Mouse (Mus musculus) heart, embryonic 13.5 days (tissue): ENCODE data around the gene Fam161a. TPM values are rescaled to one million over a fixed set of nuclear protein-coding genes. Genes with fewer than 3 reads are reported as not detected.

Experiments
- ATAC-seq: fragments of 200-750 bp; cut with Nextera tagmentation; 2 replicates; pipeline ENCODE4 v1.8.0; 2017; ENCODE audit warnings: moderate TSS enrichment; ENCODE audit not compliant: insufficient number of reproducible peaks, low FRiP score, low TSS enrichment; ENCODE audit errors: extremely low read depth
- H3K27ac ChIP-seq: fragments of 300-500 bp; sonication (generic); replicated peaks from 2 replicates; pipeline ENCODE4 v1.5.1; 2015; ENCODE audit warnings: moderate library complexity, mild to moderate bottlenecking, inconsistent platforms
- H3K27me3 ChIP-seq: fragments of 300-500 bp; sonication (generic); replicated peaks from 2 replicates; pipeline ENCODE4 v1.6.1; 2015; ENCODE audit warnings: mild to moderate bottlenecking, inconsistent platforms
- H3K36me3 ChIP-seq: fragments of 300-500 bp; sonication (generic); 2 replicates; pipeline ENCODE4 v1.6.1; 2015; ENCODE audit warnings: mild to moderate bottlenecking, inconsistent platforms
- H3K4me1 ChIP-seq: fragments of 300-500 bp; sonication (generic); 2 replicates; pipeline ENCODE4 v1.6.1; 2015; ENCODE audit warnings: inconsistent platforms
- H3K4me2 ChIP-seq: fragments of 300-500 bp; sonication (generic); 2 replicates; pipeline ENCODE4 v1.6.1; 2015; ENCODE audit warnings: inconsistent platforms, mild to moderate bottlenecking, moderate library complexity
- H3K4me3 ChIP-seq: fragments of 300-500 bp; sonication (generic); 2 replicates; pipeline ENCODE4 v1.5.1; 2015; ENCODE audit warnings: moderate library complexity, mild to moderate bottlenecking, inconsistent platforms
- H3K9ac ChIP-seq: fragments of 300-500 bp; sonication (generic); 2 replicates; pipeline ENCODE4 v1.6.1; 2015; ENCODE audit warnings: inconsistent platforms, mild to moderate bottlenecking, moderate library complexity
- H3K9me3 ChIP-seq: fragments of 300-500 bp; sonication (generic); 2 replicates; pipeline ENCODE4 v1.6.1; 2016; ENCODE audit warnings: inconsistent platforms
- whole genome bisulfite sequencing: fragments of 180-500 bp; shearing (Covaris S2); methylation state at CpG from one replicate; pipeline ENCODE4 v1.1.7; 2015; ENCODE audit warnings: mixed read lengths; 5-methylcytosine and 5-hydroxymethylcytosine counted together
- polyA plus RNA-seq: library from polyadenylated mRNA; unstranded; fragments of >200 nt; fragmentation: Nextera tagmentation; extraction: Ambion mirVana; gene quantifications from 2 replicates; pipeline ENCODE4 v1.2.1, GENCODE M21; 2015

Gene Fam161a
- polyA plus RNA-seq, 1 experiment from 2014 or later: 0.99 TPM

DNA sequence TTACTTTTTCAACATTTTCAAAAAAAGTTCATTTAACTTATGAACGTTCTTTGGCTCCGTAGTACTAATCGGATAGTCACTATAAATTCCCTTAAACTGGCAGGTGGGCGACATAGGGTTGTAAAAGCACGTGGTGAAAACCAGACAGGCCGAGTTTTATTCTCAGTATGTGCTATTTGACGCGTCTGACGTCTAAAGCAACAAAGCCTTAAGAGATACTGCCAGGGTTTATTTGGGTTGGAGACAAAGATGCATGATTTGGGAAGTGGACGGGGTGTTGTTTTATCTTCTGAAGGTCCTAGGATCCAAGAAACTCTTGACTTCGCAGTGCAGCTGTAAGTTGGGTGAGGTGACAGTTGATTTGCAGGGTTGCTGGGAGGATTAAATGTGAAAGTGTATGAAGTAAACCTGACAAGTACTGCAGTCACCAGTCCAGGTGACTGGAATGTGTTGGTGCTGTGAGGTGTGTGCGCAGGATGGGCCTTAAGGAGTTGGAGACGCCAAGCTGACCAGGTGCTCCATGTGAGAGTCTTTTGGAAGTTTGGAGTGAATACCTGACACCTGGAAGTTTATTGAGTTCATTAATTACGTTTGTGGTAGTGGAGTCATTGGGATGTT is 16.0 kb upstream of the Fam161a start:
- H3K27ac ChIP-seq: peak overlapping the region; percentile 92; the same call in 1 of the 2 replicates
- peak overlapping the region; percentile 96 for H3K9ac ChIP-seq
- H3K4me2 ChIP-seq: peak overlapping the region; percentile 96
- no peaks in the 10 kb centered on the region for H3K27me3 ChIP-seq
- H3K36me3 ChIP-seq: peaks cover 30% of the 10 kb centered on the region
- peak overlapping the region; percentile 77 for H3K4me3 ChIP-seq
- H3K4me1 ChIP-seq: peaks cover 13% of the 10 kb centered on the region
- no peak for ATAC-seq
- H3K9me3 ChIP-seq: no peaks in the 10 kb centered on the region
- 8% methylated on average over 14 of the region's 14 CpGs for WGBS

DNA sequence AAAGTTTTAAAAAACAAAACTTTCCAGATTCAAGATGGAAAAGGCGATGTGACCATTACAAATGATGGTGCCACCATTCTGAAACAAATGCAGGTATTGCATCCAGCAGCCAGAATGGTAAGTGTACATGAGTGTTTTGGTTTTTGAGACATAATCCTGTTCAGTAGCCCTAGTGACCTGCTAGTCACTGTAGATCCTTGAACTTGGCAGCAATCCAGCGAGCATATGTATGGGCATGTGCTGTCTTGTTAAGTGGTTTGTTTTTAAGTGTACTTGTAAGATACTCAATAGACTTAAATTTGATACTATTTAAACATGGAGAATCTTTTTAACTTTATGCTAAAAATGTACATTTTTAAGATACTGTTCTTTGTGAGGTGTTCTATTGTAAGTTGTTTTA is 13.1 kb upstream of the Fam161a start:
- H3K4me1 ChIP-seq: peaks cover 13% of the 10 kb centered on the region
- H3K36me3 ChIP-seq: peaks cover 53% of the 10 kb centered on the region
- H3K4me2 ChIP-seq: no peak overlapping the region
- no peaks in the 10 kb centered on the region for H3K27me3 ChIP-seq
- WGBS: 92% methylated on average over 2 of the region's 2 CpGs
- no peak overlapping the region for H3K4me3 ChIP-seq
- no peak overlapping the region for H3K27ac ChIP-seq
- ATAC-seq: no peak
- no peaks in the 10 kb centered on the region for H3K9me3 ChIP-seq
- no peak overlapping the region for H3K9ac ChIP-seq

DNA sequence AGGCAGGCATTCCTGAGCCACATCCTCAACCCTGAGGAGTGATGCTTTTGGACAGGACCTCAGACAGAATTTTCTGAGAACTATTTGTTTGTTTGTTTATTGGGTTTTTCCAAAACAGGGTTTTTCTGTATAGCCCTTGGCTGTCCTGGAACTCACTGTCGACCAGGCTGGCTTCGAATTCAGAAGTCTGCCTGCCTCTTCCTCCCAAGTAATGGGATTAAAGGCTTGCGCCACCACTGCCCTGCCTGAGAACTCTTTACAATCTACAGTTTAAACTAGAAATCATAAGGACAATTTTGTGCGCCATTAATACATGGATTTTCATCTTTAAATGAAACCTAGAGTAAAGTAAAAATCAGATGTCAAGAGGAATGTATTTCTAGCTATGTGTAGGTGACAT is 11.9 kb upstream of the Fam161a start:
- ATAC-seq: no peak
- Histone ChIP-seq H3K4me2 (no peak overlapping the region), H3K27ac (no peak overlapping the region), H3K27me3 (no peaks in the 10 kb centered on the region), H3K36me3 (peaks cover 65% of the 10 kb centered on the region), H3K9ac (no peak overlapping the region), H3K4me1 (peaks cover 13% of the 10 kb centered on the region), H3K4me3 (no peak overlapping the region), H3K9me3 (no peaks in the 10 kb centered on the region)
- WGBS: 96% methylated on average over 4 of the region's 4 CpGs

DNA sequence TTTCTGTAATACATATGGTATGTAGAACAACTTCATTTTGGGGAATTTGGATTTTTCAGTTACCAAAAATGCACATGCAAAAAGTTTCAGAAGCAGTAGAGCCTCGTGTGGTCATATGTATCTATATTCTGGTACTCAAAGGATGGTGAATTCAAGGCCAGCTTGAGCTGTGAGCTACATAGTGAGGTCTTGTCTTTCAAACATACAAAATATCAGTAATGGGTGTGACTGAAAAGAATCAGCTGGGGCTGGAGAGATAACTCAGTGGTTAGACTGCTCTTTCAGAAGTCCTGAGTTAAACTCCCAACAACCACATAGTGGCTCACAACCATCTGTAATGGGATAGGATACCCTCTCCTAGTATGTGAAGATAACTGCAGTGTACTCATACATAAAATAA is 9.0 kb upstream of the Fam161a start:
- Histone ChIP-seq H3K4me3 (no peak overlapping the region), H3K27me3 (no peaks in the 10 kb centered on the region), H3K9me3 (no peaks in the 10 kb centered on the region), H3K4me2 (no peak overlapping the region), H3K4me1 (no peaks in the 10 kb centered on the region), H3K9ac (no peak overlapping the region), H3K36me3 (peaks cover 90% of the 10 kb centered on the region), H3K27ac (no peak overlapping the region)
- no peak for ATAC-seq
- 70% methylated on average over 1 of the region's 1 CpGs for WGBS

DNA sequence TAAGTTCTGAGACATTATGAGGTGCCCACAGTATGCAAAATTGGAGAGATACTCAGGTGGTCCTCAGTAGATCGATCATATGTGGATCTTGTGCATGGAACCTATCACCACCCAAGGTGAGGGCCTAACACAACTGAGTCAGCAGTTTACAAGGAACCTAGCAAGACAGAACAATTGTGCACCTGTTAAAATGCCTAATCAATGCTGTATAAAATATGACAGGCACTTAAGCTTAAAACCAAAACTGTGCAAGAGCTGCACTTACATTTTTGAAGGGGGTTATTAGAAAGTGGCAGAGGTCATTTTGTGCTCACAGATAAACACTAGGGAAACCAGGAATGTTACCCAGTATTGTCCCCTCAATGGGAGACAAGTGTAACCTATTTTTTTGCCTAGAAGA is 2.1 kb upstream of the Fam161a start:
- Histone ChIP-seq H3K9ac (no peak overlapping the region; the same call in 1 of the 2 replicates), H3K4me2 (no peak overlapping the region), H3K9me3 (no peaks in the 10 kb centered on the region), H3K27me3 (no peaks in the 10 kb centered on the region), H3K4me3 (no peak overlapping the region), H3K27ac (no peak overlapping the region), H3K36me3 (peaks cover 53% of the 10 kb centered on the region), H3K4me1 (peaks cover 12% of the 10 kb centered on the region)
- no peak for ATAC-seq
- WGBS: 84% methylated on average over 1 of the region's 1 CpGs

DNA sequence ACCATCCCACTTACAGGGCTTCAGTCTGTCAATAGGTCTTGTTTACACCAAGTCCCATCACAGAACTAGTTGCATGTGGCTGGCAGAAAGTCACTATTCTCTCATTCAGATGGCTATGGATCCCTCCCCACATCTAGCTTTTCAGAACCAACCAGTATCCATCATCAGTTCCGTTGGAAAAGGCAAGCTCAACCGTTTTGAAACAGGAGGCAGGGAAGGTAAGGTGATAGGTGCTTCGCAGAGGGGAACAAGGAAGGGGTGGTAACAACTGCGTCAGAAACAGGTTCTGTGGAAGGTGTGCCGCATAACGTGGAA is 208 bp upstream of the Fam161a start:
- Histone ChIP-seq H3K27me3 (no peaks in the 10 kb centered on the region), H3K4me1 (peaks cover 12% of the 10 kb centered on the region), H3K4me3 (peak overlapping the region; percentile 68), H3K36me3 (peaks cover 37% of the 10 kb centered on the region), H3K27ac (peak overlapping the region; percentile 89), H3K9ac (peak overlapping the region; percentile 77), H3K4me2 (peak overlapping the region; percentile 93), H3K9me3 (no peaks in the 10 kb centered on the region)
- WGBS: 5% methylated on average over 6 of the region's 6 CpGs
- ATAC-seq: no peak

DNA sequence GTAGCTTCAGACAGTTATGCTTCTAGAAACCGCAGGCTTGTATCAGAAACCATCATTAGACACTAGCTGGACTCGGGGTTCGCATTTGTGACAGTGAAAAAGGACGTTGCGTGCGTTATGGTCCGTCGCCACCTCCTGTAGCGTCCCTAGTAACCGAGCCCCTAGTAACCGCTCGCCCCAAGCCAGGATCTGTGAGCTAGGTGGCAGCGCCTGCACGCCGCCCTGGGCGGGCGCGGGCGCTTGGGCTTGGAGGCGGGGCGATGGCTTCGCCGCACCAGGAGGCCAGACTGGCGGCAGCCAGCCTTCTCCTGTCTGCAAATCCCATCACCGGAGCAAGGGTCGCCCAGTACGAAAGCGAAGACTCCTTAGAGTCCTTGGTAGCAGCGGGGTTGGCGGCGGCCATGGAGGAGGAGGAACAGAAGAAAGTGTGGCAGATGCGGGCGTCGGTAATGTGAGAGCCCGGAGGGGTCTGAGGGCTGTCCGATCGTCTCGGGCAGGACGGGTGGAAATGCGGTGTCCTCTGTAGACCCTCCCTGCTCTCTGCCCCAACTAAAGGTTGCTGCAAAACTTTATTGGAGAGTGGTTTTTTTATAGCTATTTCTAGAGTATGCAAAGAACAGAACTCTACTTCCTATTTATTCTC is 971 bp downstream of the Fam161a start:
- under 1% methylated on average over 40 of the region's 40 CpGs for WGBS
- peak overlapping the region; percentile 90 for H3K9ac ChIP-seq
- no peaks in the 10 kb centered on the region for H3K9me3 ChIP-seq
- H3K4me2 ChIP-seq: peak overlapping the region; percentile 93
- ATAC-seq: peak; percentile 86
- peak overlapping the region; percentile 68 for H3K4me3 ChIP-seq
- peak overlapping the region; percentile 89 for H3K27ac ChIP-seq
- H3K36me3 ChIP-seq: peaks cover 26% of the 10 kb centered on the region
- no peaks in the 10 kb centered on the region for H3K27me3 ChIP-seq
- peaks cover 12% of the 10 kb centered on the region for H3K4me1 ChIP-seq

DNA sequence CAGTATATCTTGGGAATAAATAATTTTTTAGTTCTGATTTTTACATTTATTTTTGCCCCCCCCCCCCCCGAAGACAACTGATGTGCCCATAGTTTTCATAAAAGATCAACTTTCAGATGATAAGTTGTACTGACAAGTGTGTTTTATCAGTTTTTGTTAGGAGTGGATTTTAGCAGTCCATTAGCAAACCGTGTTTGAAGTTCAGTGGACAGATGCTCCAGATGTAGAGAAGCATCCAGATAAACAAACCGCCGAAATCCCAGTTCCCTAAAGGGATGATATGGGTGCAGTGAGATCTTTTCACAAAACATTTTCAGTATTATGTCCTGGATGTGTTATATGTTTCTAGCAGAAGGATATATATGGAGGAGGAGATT is 1.5 kb downstream of the Fam161a start:
- H3K36me3 ChIP-seq: peaks cover 21% of the 10 kb centered on the region
- no peak for ATAC-seq
- peak overlapping the region; percentile 90 for H3K9ac ChIP-seq
- WGBS: 25% methylated on average over 4 of the region's 4 CpGs
- H3K9me3 ChIP-seq: no peaks in the 10 kb centered on the region
- peaks cover 12% of the 10 kb centered on the region for H3K4me1 ChIP-seq
- H3K4me3 ChIP-seq: peak overlapping the region; percentile 68
- peak overlapping the region; percentile 89 for H3K27ac ChIP-seq
- H3K27me3 ChIP-seq: no peaks in the 10 kb centered on the region
- H3K4me2 ChIP-seq: peak overlapping the region; percentile 93

DNA sequence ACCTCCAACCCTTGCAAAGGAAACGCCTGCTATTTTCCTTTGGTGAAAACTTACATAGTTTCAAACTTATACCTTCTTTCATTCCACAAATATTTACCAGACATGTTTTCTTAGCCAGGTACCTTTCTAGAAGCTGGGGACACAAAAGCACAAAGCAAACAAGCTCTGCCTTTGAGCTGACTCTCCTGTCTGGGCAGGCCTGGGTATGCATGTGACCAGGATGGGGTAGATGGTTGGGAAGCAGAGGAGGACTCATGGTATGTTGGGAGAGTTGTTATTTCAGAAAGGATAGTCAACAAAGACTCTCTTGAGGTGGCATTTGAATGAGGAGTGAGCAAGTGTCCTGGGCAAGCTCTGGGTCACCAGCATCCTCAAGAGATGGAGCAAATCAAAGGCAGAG is 5.8 kb downstream of the Fam161a start:
- H3K4me1 ChIP-seq: peaks cover 4% of the 10 kb centered on the region
- no peak overlapping the region for H3K9ac ChIP-seq
- no peak overlapping the region for H3K4me2 ChIP-seq
- H3K36me3 ChIP-seq: no peaks in the 10 kb centered on the region
- H3K27me3 ChIP-seq: no peaks in the 10 kb centered on the region
- H3K4me3 ChIP-seq: no peak overlapping the region
- ATAC-seq: no peak
- no peak overlapping the region for H3K27ac ChIP-seq
- no peaks in the 10 kb centered on the region for H3K9me3 ChIP-seq
- WGBS: 69% methylated on average over 1 of the region's 1 CpGs

DNA sequence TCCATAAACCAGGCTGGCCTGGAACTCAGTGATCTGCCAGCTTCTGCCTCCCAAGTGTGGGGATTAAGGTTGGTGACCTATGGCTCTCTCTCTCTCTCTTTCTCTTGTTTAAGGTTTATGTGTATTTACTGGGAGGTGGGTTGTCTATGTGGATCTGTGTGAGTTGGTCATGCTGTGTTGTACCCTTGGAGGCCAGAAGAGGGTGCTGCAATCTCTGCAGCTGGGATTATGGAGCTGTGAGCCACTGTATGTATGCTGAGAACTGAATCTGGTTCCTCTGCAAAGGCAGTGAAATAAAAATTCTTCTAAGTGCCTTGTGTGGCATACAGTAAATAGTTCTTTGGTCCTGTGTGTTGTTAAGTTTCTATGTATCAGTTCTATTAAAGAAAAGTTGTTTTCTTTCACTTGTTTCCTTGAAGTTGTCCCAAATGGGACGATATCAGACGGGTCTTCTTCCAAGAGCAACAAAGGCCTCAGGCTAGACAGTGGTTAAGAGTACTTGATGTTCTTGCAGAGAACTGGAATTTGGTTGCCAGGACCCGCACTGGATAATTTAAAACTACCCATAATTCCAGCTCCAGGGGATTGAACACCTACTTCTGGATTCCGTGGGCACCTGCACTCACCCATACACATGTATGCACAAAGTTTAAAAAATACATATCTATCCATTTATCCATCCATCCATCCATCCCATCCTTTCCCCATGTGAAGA is 6.4 kb downstream of the Fam161a start:
- peaks cover 3% of the 10 kb centered on the region for H3K4me1 ChIP-seq
- H3K27ac ChIP-seq: no peak overlapping the region
- H3K9me3 ChIP-seq: no peaks in the 10 kb centered on the region
- no peak for ATAC-seq
- no peaks in the 10 kb centered on the region for H3K36me3 ChIP-seq
- no peaks in the 10 kb centered on the region for H3K27me3 ChIP-seq
- WGBS: 71% methylated on average over 4 of the region's 4 CpGs
- H3K4me2 ChIP-seq: no peak overlapping the region
- no peak overlapping the region for H3K9ac ChIP-seq
- no peak overlapping the region for H3K4me3 ChIP-seq

DNA sequence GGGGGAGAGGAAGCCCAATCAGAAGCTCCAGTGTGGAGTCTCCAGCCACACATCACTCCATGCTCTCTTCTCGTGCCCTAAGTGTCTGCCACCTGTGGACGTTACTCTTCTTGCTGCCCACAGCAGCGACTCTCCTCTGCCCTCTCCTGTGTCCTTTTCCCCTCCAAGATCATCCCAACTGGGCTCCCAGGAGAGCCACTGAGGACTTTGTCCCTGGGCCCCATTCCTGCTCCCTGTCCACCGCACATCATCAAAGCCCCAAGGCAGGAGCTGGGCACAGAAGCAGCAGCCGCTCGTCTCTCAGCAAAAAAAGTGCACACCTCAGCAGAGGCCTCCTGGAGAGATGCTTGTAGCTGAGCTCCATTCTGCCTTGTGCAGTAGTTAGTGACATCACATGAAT is 7.7 kb downstream of the Fam161a start:
- Histone ChIP-seq H3K4me3 (no peak overlapping the region), H3K27ac (no peak overlapping the region), H3K9ac (no peak overlapping the region), H3K27me3 (no peaks in the 10 kb centered on the region), H3K36me3 (no peaks in the 10 kb centered on the region), H3K4me1 (no peaks in the 10 kb centered on the region), H3K4me2 (no peak overlapping the region), H3K9me3 (no peaks in the 10 kb centered on the region)
- WGBS: 72% methylated on average over 6 of the region's 6 CpGs
- ATAC-seq: no peak

DNA sequence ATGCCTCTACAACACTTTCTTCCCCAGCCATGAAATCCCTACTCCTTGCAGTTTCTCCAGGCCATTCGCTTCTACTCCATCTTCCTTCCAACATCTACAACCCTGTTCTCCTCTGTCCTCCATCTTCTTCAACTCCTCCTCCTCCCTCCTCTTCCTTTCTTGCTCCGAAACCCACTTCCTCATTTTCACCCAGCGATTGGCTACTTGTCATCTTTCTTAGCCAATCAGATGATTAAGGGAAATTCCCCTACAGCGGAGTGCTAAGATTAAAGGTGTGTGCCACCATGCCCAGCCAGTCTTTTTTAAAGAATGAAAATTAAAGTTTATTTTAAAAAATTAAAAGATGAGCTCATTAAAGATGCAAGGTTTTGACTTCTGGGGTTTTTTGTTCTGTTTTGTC is 10.6 kb downstream of the Fam161a start:
- H3K4me1 ChIP-seq: no peaks in the 10 kb centered on the region
- no peak overlapping the region for H3K4me3 ChIP-seq
- H3K36me3 ChIP-seq: no peaks in the 10 kb centered on the region
- H3K9me3 ChIP-seq: no peaks in the 10 kb centered on the region
- no peaks in the 10 kb centered on the region for H3K27me3 ChIP-seq
- no peak overlapping the region for H3K4me2 ChIP-seq
- 74% methylated on average over 4 of the region's 4 CpGs for WGBS
- H3K9ac ChIP-seq: no peak overlapping the region
- H3K27ac ChIP-seq: no peak overlapping the region
- ATAC-seq: no peak
